Comparison of ENCODE assay signal across 8 mouse cellular contexts in the genomic region with DNA sequence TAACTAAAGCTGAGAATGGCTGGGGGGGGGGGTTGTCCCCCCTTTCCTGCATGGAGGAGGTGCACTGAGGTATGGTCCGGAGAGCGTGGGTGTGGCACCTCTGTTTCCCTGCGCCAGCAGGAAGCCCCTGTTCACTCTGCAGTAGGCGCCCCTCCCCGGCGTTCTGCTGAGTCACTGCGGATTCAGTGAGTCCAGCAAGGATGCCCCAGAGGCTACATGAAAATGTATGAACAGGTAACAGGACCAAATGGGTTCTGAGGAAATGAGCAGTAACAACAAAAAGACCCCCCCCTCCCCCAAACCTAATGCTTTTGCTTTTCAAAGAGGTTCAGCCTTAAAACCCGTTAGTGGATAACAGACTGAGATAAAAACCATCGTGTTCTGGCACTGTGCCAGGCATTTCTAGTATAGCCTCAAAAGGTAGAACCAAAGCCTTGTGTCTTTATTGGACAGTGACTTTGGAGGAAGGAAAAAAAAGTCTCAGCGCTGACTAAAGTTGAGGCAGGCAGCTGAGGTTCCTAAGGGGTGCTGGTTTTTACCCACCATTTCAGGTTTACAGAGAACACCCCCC. TPM values are rescaled to one million over a fixed set of nuclear protein-coding genes. Genes with fewer than 3 reads are reported as not detected.
DNase-seq lines count a peak whose midpoint lies in the region; ATAC-seq and TF ChIP-seq lines count a peak whose summit lies in the region.

No protein-coding gene starts in this region.

- peak overlapping the region; percentile 70 for H3K9ac ChIP-seq in lung, embryonic 14.5 days
- peak overlapping the region; percentile 69 for H3K9ac ChIP-seq in heart, embryonic 16.5 days (ENCODE audit: low read length)
- H3K9ac ChIP-seq in neural tube, embryonic 13.5 days: peak overlapping the region; percentile 87

- WGBS in lung, embryonic 14.5 days: 45% methylated on average over 10 of the region's 10 CpGs
- 52% methylated on average over 10 of the region's 10 CpGs for WGBS in heart, embryonic 16.5 days
- WGBS in neural tube, embryonic 13.5 days: 49% methylated on average over 10 of the region's 10 CpGs

- intact Hi-C loops in left cerebral cortex, postnatal 4 days (cut with DNase I): no loop called here

- no peak for ATAC-seq in lung, embryonic 14.5 days (ENCODE audit: insufficient read depth)
- no peak for ATAC-seq in heart, embryonic 16.5 days (replicated peaks; ENCODE audit: extremely low read depth, insufficient read depth, low FRiP score)
- ATAC-seq in neural tube, embryonic 13.5 days (ENCODE audit: low read depth): no peak

- peak overlapping the region; percentile 71 for H3K4me2 ChIP-seq in lung, embryonic 14.5 days
- peak overlapping the region; percentile 69 for H3K4me2 ChIP-seq in heart, embryonic 16.5 days (ENCODE audit: low read depth, low read length)
- peak overlapping the region; percentile 62 for H3K4me2 ChIP-seq in neural tube, embryonic 13.5 days

- H3K4me1 ChIP-seq in lung, embryonic 14.5 days (ENCODE audit: insufficient read depth): no peaks in the 10 kb centered on the region
- H3K4me1 ChIP-seq in heart, embryonic 16.5 days (ENCODE audit: control insufficient read depth, insufficient read depth, low read length): no peaks in the 10 kb centered on the region; the same call in 1 of the 2 replicates
- peaks cover 29% of the 10 kb centered on the region for H3K4me1 ChIP-seq in neural tube, embryonic 13.5 days (replicated peaks)

- H3K27ac ChIP-seq in lung, embryonic 14.5 days (ENCODE audit: low read depth): peak overlapping the region; percentile 74
- peak overlapping the region; percentile 85 for H3K27ac ChIP-seq in heart, embryonic 16.5 days (ENCODE audit: low read length)
- peak overlapping the region; percentile 89; the same call in 1 of the 2 replicates for H3K27ac ChIP-seq in neural tube, embryonic 13.5 days (replicated peaks)

- no peaks in the 10 kb centered on the region for H3K27me3 ChIP-seq in lung, embryonic 14.5 days (ENCODE audit: insufficient read depth, low read length)
- no peaks in the 10 kb centered on the region for H3K27me3 ChIP-seq in heart, embryonic 16.5 days (ENCODE audit: control insufficient read depth, insufficient read depth, low read length)
- H3K27me3 ChIP-seq in neural tube, embryonic 13.5 days: no peaks in the 10 kb centered on the region

- peak; percentile 60 for DNase-seq in lung, embryonic 14.5 days
- DNase-seq in lung, postnatal 14 days: no peak
- DNase-seq in cerebellum, adult 9-11 months: peak; percentile 47
- DNase-seq in left cerebral cortex, postnatal 4 days: peak; percentile 35
- DNase-seq in spleen, adult 12 weeks (ENCODE audit: low spot score): no peak
- no peak for DNase-seq in urinary bladder, postnatal 25 days (ENCODE audit: low spot score)

- peak overlapping the region; percentile 52 for H3K4me3 ChIP-seq in lung, embryonic 14.5 days (ENCODE audit: low read depth, low read length)
- peak overlapping the region; percentile 56 for H3K4me3 ChIP-seq in heart, embryonic 16.5 days (ENCODE audit: low read length)
- H3K4me3 ChIP-seq in neural tube, embryonic 13.5 days: peak overlapping the region; percentile 62

- peaks cover 26% of the 10 kb centered on the region for H3K36me3 ChIP-seq in lung, embryonic 14.5 days (ENCODE audit: insufficient read depth)
- H3K36me3 ChIP-seq in heart, embryonic 16.5 days (ENCODE audit: control insufficient read depth, insufficient read depth): peaks cover 19% of the 10 kb centered on the region
- peaks cover 26% of the 10 kb centered on the region for H3K36me3 ChIP-seq in neural tube, embryonic 13.5 days

- TF ChIP-seq CTCF in lung, embryonic 14.5 days (IDR thresholded peaks at IDR 0.05; ENCODE audit: low read depth): no peak

- peaks cover 48% of the 10 kb centered on the region for H3K9me3 ChIP-seq in lung, embryonic 14.5 days (ENCODE audit: low read depth, low read length)
- peaks cover 47% of the 10 kb centered on the region for H3K9me3 ChIP-seq in heart, embryonic 16.5 days (replicated peaks; ENCODE audit: control insufficient read depth, low read length)
- peaks cover 42% of the 10 kb centered on the region for H3K9me3 ChIP-seq in neural tube, embryonic 13.5 days

RNA-seq across cellular contexts. Expression of a gene that starts 15.9 kb away (rescaled TPM):
- 1,596 and 1,677 TPM in 2 replicates for polyA plus RNA-seq in lung, embryonic 14.5 days (2014; fragmentation: Nextera tagmentation; extraction: Ambion mirVana)
- polyA plus RNA-seq in heart, embryonic 16.5 days (2015; fragmentation: Nextera tagmentation; extraction: Ambion mirVana): 1,693 and 1,886 TPM in 2 replicates
- 100 to 1,000 TPM; 104 to 155 TPM for total RNA-seq in left cerebral cortex, postnatal 4 days (2021)
- polyA plus RNA-seq in neural tube, embryonic 13.5 days (2015; fragmentation: Nextera tagmentation; extraction: Ambion mirVana): 431 and 546 TPM in 2 replicates

RNA-seq across cellular contexts. Expression of a gene that starts 45.7 kb away (rescaled TPM):
- polyA plus RNA-seq in lung, embryonic 14.5 days (2014; fragmentation: Nextera tagmentation; extraction: Ambion mirVana): 11.6 and 12.8 TPM in 2 replicates
- polyA plus RNA-seq in heart, embryonic 16.5 days (2015; fragmentation: Nextera tagmentation; extraction: Ambion mirVana): 9.3 and 10.5 TPM in 2 replicates
- total RNA-seq in left cerebral cortex, postnatal 4 days (2021): 10 to 100 TPM in 1 of 2 experiments, 1 to 10 TPM in 1; 7.4 to 10.9 TPM
- polyA plus RNA-seq in neural tube, embryonic 13.5 days (2015; fragmentation: Nextera tagmentation; extraction: Ambion mirVana): 12.2 and 17.4 TPM in 2 replicates

Comparison
In these comparisons a context has a peak if more than half of its experiments do, and no peak if none do; other contexts are left out.
1. DNase-seq: peak in lung, embryonic 14.5 days (single experiment), cerebellum, adult 9-11 months (single experiment) and left cerebral cortex, postnatal 4 days (single experiment); none in lung, postnatal 14 days (single experiment), spleen, adult 12 weeks (single experiment) and urinary bladder, postnatal 25 days (single experiment).
2. Peak in every context shown above with its lines, with median percentiles within 50 percentile points of each other: H3K27ac ChIP-seq, H3K4me2 ChIP-seq, H3K4me3 ChIP-seq and H3K9ac ChIP-seq.